Mouse (Mus musculus) stomach, postnatal 0 days (tissue): ENCODE results near the gene Hmces.

Source experiments
- CTCF ChIP-seq: IDR thresholded peaks from 2 replicates; pipeline ENCODE4 v1.5.1; 2016; ENCODE audit warnings: antibody characterized with exemption, low read depth, mild to moderate bottlenecking, moderate library complexity
- EP300 ChIP-seq: optimal IDR thresholded peaks from 2 replicates; pipeline ENCODE3; 2016; ENCODE audit warnings: antibody characterized with exemption

DNA sequence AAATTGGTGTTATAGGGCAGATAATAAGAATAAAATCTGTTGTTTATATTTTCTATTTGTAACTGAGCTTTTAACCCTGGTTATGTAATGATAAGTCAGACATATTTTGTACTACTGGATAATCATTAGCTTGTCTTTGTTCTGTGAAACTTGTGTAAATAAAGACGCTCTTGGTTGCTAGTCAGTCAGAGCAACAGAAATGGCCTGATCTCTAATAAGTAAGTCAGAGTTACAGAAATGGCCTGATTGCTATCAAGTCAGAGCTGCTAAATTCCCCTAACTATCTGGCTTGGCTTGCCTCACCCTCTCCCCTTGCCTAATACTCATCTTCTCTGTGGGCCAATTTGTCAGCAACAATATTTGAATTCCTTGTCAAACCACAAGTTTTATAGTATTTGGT is 27.0 kb upstream of the Hmces start:
- no peak for TF ChIP-seq CTCF
- no peak for TF ChIP-seq EP300
